Mouse (Mus musculus): Measurements from ENCODE around the gene Ube2v1. TPM values are rescaled to one million over a fixed set of nuclear protein-coding genes. Genes with fewer than 3 reads are reported as not detected.

The Ube2v1 gene
- polyA plus RNA-seq, 1 experiment from 2014 or later = 326 TPM

DNA sequence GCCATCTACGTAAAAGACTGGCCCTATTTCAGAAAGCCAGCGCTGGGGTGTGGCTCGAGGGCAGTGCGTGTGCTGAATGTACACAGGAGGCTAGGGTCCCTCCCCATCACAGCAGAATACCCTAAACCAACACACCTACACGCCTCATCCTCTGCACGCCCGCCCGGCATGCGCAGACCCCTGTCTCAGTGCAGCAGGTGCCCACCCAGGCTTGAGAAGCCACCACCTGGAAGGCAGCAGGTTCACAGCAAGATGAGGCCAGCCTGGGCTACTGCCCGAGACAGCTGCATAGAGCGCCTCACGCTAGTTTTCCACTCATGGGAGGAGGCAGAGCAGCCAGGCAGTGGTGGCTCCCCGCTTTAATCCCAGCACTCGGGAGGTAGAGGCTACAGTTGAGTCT is 19.8 kb downstream of the Ube2v1 start:
- Histone ChIP-seq H3K27me3 (replicated peaks) (no peaks in the 10 kb centered on the region), H3K4me2 (replicated peaks) (no peak overlapping the region), H3K36me3 (peaks cover 74% of the 10 kb centered on the region), H3K4me3 (no peak overlapping the region), H3K4me1 (no peaks in the 10 kb centered on the region), H3K9me3 (peaks cover 3% of the 10 kb centered on the region; the same call in 1 of the 2 replicates), H3K27ac (no peak overlapping the region), H3K9ac (no peak overlapping the region)
- ATAC-seq (ENCODE audit: low FRiP score, low read depth) = no peak
- 95% methylated on average over 14 of the region's 14 CpGs for WGBS

DNA sequence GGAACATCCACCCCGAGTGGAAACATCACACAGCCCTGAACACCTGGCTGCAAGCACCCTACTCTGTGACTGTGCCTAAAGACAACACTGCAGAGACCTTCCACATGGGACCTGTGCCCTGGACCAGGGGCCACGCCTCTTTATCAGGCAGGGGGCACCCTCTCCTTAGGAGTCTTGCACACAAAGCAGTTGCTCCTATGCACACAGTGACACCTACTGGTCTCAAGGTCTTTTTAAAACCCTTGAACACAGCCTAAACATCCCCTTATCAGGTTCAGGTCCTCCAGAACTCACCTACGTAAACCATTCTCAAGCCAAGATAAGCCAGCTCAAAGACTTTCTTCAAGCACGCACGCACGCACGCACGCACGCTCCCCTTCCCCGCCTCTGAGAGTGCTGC is 20.6 kb downstream of the Ube2v1 start:
- Histone ChIP-seq H3K9me3 (peaks cover 3% of the 10 kb centered on the region; the same call in 1 of the 2 replicates), H3K4me2 (replicated peaks) (no peak overlapping the region), H3K27ac (no peak overlapping the region), H3K36me3 (peaks cover 72% of the 10 kb centered on the region), H3K4me1 (no peaks in the 10 kb centered on the region), H3K4me3 (no peak overlapping the region), H3K9ac (no peak overlapping the region), H3K27me3 (replicated peaks) (no peaks in the 10 kb centered on the region)
- 97% methylated on average over 10 of the region's 10 CpGs for WGBS
- no peak for ATAC-seq (ENCODE audit: low FRiP score, low read depth)

DNA sequence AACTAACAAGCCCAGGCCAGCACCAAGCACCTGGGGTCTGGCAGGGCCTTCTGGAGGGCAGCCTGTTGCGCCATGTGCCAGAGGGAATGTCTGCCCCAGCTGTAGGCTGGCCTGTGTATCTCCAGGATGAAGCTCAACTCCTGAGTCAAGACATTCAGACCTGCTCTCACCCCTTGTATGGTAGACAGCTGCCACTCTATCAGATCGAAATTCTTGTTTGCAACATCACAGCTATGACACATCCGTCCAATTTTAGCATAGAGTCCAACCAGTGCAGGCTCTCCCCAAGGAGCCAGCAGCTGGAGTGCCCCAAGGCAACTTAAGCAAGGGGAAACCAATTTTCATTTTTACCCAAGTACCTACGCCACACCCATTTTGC is 25.2 kb downstream of the Ube2v1 start:
- H3K36me3 ChIP-seq = peaks cover 33% of the 10 kb centered on the region
- no peak overlapping the region for H3K27ac ChIP-seq
- WGBS = 91% methylated on average over 4 of the region's 4 CpGs
- no peak overlapping the region for H3K4me3 ChIP-seq
- no peak overlapping the region for H3K4me2 ChIP-seq (replicated peaks)
- H3K4me1 ChIP-seq = peaks cover 7% of the 10 kb centered on the region; the same call in 1 of the 2 replicates
- ATAC-seq (ENCODE audit: low FRiP score, low read depth) = no peak
- H3K27me3 ChIP-seq (replicated peaks) = no peaks in the 10 kb centered on the region
- no peaks in the 10 kb centered on the region for H3K9me3 ChIP-seq
- no peak overlapping the region for H3K9ac ChIP-seq

- Histone ChIP-seq H3K4me1 (peaks cover 7% of the 10 kb centered on the region; the same call in 1 of the 2 replicates), H3K27ac (no peak overlapping the region), H3K4me2 (replicated peaks) (no peak overlapping the region), H3K9me3 (no peaks in the 10 kb centered on the region), H3K9ac (no peak overlapping the region), H3K27me3 (replicated peaks) (no peaks in the 10 kb centered on the region), H3K4me3 (no peak overlapping the region), H3K36me3 (peaks cover 26% of the 10 kb centered on the region)
- WGBS = 78% methylated on average over 17 of the region's 17 CpGs
- no peak for ATAC-seq (ENCODE audit: low FRiP score, low read depth)
These were observed 25.8 kb downstream of the Ube2v1 start for GRCm38 (mm10) chr2:167605817-167606744.

DNA sequence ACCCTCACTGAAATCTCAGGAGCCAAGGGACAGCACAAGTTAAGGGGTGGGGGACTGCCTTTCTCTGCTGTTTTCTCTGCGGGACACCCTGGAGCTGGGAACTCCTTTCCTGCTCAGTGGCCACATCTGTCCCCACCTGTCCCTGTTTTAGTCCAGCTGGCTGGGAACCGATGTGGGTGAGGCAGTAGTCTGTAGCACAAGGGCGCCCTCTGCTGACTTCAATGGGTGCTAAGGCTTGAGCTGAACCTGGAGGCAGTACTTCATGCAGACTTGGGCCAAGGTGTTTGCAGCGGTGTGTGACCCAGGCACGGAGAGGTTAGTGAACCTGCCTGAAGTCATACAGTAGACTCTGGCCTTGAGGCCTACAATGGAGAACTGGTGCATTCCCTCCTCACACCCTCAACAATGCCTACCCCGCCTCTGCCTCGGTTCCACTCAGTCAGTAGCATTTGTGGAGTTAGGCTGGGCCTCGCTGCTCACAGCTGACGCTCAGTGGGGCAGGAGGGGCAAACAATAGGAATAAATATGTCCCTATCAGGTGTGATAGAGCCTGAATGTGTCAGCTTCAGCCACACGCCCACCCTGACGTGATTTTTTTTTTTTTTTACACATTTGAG is 26.6 kb downstream of the Ube2v1 start:
- H3K9ac ChIP-seq = no peak overlapping the region
- no peak overlapping the region for H3K4me3 ChIP-seq
- peaks cover 22% of the 10 kb centered on the region for H3K36me3 ChIP-seq
- peak; percentile 57 for ATAC-seq (ENCODE audit: low FRiP score, low read depth)
- WGBS = 30% methylated on average over 11 of the region's 11 CpGs
- no peak overlapping the region for H3K4me2 ChIP-seq (replicated peaks)
- H3K4me1 ChIP-seq = peaks cover 7% of the 10 kb centered on the region; the same call in 1 of the 2 replicates
- H3K9me3 ChIP-seq = no peaks in the 10 kb centered on the region
- no peaks in the 10 kb centered on the region for H3K27me3 ChIP-seq (replicated peaks)
- H3K27ac ChIP-seq = no peak overlapping the region

DNA sequence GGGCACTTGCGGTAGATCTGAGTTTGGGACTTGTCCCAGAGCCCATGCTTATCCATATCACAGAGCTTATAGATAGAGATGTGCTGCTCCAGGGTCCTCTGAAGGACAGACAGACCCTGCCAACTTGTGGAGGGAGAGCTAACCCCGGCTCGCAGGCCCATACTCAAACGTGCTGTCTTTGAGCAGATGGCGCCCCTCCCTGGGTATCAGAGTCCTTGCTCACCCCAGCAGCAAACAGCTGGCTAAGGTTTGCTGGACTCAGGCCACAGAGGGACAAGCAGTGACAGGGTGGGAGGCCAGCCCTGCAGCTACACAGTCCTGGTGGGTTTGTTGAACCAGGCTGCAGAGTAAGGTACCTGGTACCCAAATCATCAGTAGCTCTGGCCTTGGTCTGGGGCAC is 28.9 kb downstream of the Ube2v1 start:
- Histone ChIP-seq H3K27me3 (replicated peaks) (0 out of 2 replicates have a peak, but pooled peaks cover 4% of the 10 kb centered on the region), H3K4me1 (peaks cover 7% of the 10 kb centered on the region; the same call in 1 of the 2 replicates), H3K9me3 (no peaks in the 10 kb centered on the region), H3K27ac (no peak overlapping the region), H3K9ac (no peak overlapping the region), H3K36me3 (peaks cover 10% of the 10 kb centered on the region; the same call in 1 of the 2 replicates), H3K4me3 (no peak overlapping the region), H3K4me2 (replicated peaks) (no peak overlapping the region)
- ATAC-seq (ENCODE audit: low FRiP score, low read depth) = no peak
- WGBS = 45% methylated on average over 5 of the region's 5 CpGs

DNA sequence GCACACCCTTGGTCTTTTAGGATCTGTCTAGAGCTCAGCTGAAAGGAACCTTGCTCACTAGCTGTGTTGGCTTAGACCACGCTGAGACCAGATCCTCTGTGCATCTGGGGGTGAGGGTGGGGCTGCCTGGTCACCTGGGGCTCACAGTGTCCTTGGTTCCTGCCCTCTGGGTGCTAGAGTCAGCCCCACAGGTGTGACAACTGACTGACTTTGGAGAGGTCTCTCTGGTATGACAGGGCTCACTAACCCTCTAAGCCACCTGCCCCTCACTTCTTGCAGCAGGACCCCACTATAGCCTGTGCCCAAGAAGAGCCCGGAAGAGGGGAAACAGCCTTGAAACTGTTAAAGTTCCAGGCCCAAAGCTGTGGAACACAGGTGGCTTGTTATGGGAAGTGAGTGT is 29.5 kb downstream of the Ube2v1 start:
- Histone ChIP-seq H3K27me3 (replicated peaks) (0 out of 2 replicates have a peak, but pooled peaks cover 9% of the 10 kb centered on the region), H3K36me3 (peaks cover 9% of the 10 kb centered on the region; the same call in 1 of the 2 replicates), H3K9me3 (no peaks in the 10 kb centered on the region), H3K4me3 (no peak overlapping the region), H3K4me1 (peaks cover 12% of the 10 kb centered on the region), H3K9ac (no peak overlapping the region), H3K4me2 (replicated peaks) (no peak overlapping the region), H3K27ac (no peak overlapping the region)
- 80% methylated on average over 2 of the region's 2 CpGs for WGBS
- no peak for ATAC-seq (ENCODE audit: low FRiP score, low read depth)

GRCm38 (mm10) chr2:167600481-167600995 is 31.4 kb downstream of the Ube2v1 start:
- WGBS = 82% methylated on average over 8 of the region's 8 CpGs
- Histone ChIP-seq H3K9ac (no peak overlapping the region), H3K4me3 (no peak overlapping the region), H3K9me3 (no peaks in the 10 kb centered on the region), H3K27me3 (replicated peaks) (0 out of 2 replicates have a peak, but pooled peaks cover 9% of the 10 kb centered on the region), H3K36me3 (no peaks in the 10 kb centered on the region), H3K27ac (no peak overlapping the region), H3K4me2 (replicated peaks) (no peak overlapping the region), H3K4me1 (peaks cover 24% of the 10 kb centered on the region)
- ATAC-seq (ENCODE audit: low FRiP score, low read depth) = no peak

DNA sequence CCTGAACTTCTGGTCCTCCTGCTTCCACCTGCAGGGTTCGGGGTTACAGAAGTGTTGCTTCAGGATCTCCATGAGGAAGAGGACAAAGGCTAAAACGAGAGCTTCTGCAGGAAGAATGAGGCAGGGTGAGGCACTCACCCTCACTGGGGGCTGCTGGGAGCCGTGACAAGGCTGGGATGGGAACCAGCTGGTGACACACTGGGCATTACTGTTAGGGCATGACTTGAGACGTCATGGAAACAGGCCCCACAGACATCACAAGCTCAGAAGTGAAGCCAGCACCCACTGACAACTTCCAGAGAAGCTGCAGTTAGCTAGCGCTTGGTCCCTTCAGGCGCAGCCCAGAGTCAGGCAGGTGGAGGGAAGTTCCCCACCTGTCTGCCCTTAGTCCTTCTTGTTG is 32.0 kb downstream of the Ube2v1 start:
- Histone ChIP-seq H3K9me3 (no peaks in the 10 kb centered on the region), H3K36me3 (no peaks in the 10 kb centered on the region), H3K27ac (no peak overlapping the region), H3K4me1 (peaks cover 20% of the 10 kb centered on the region), H3K4me3 (no peak overlapping the region), H3K9ac (no peak overlapping the region), H3K27me3 (replicated peaks) (0 out of 2 replicates have a peak, but pooled peaks cover 9% of the 10 kb centered on the region), H3K4me2 (replicated peaks) (no peak overlapping the region)
- 66% methylated on average over 6 of the region's 6 CpGs for WGBS
- ATAC-seq (ENCODE audit: low FRiP score, low read depth) = no peak

DNA sequence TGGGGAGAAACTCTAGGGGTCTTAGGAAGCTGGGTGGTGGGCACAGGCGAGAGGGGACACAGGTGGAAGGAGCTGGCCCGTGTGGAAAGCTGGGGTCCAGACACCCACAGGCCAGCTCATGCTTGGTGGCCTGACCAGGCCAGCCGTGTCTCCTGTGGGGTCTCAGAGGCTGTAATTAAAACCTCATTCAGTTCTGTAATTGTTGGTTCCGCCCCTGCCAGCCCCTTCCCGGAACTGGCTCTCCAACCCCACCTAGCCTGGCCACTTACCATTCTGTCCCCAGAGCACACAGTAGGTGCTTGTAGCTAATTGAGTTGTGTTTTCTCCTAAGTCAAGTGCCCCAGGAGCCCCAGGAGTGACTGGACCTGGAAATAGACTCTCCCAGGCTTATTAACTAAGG is 32.7 kb downstream of the Ube2v1 start:
- 60% methylated on average over 5 of the region's 5 CpGs for WGBS
- H3K27ac ChIP-seq = no peak overlapping the region
- H3K4me3 ChIP-seq = no peak overlapping the region
- peaks cover 25% of the 10 kb centered on the region for H3K4me1 ChIP-seq
- no peaks in the 10 kb centered on the region for H3K9me3 ChIP-seq
- H3K36me3 ChIP-seq = no peaks in the 10 kb centered on the region
- no peak overlapping the region for H3K9ac ChIP-seq
- no peak for ATAC-seq (ENCODE audit: low FRiP score, low read depth)
- H3K27me3 ChIP-seq (replicated peaks) = 0 out of 2 replicates have a peak, but pooled peaks cover 9% of the 10 kb centered on the region
- no peak overlapping the region for H3K4me2 ChIP-seq (replicated peaks)

DNA sequence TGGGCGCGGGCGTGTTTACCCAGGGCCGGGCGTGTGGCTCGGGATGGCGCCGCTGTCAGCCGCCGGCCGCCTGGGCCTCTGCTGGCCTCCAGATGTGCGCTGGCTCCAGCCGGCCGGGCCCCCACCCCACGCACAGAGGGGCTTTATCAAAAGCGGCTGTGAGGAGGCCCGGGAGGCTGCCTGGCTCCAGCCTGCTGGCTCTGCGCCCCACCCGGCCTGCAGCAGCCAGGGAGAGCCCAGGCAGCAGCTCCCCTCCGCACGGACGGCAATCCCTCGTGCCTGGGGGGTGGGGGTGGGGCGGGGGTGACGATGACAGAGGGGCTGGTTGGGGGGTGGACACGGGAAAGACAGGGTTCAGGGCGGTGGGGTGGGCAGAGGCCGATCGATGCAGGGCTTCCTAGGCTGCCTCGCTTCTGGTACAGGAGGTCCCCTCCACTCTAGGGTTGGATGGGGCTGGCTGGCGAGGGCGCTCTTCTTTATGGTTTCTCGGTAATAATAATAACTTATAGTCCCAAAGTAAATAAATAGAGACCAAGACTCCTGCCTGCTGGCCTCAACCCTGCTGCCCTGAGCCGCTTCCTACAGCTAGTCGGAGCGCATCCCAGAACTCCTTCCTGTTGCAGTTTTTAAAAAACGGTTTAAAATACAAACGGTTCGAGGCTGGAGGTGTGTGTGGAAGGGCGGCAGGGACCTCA is 34.3 kb downstream of the Ube2v1 start:
- peak overlapping the region; percentile 52 for H3K4me2 ChIP-seq (replicated peaks)
- 23% methylated on average over 40 of the region's 40 CpGs for whole genome bisulfite sequencing
- peaks cover 27% of the 10 kb centered on the region for H3K4me1 ChIP-seq
- peak overlapping the region; percentile 53 for H3K9ac ChIP-seq
- ATAC-seq (ENCODE audit: low FRiP score, low read depth) = peak; percentile 45; the same call in 1 of the 2 replicates
- no peaks in the 10 kb centered on the region for H3K36me3 ChIP-seq
- no peaks in the 10 kb centered on the region for H3K9me3 ChIP-seq
- no peak overlapping the region for H3K4me3 ChIP-seq
- H3K27me3 ChIP-seq (replicated peaks) = 0 out of 2 replicates have a peak, but pooled peaks cover 9% of the 10 kb centered on the region
- 0 out of 2 replicates have a peak overlapping the region, but pooled peaks have one; percentile 32 for H3K27ac ChIP-seq

Measured in neural tube, embryonic 12.5 days (tissue).